Mouse (Mus musculus) E14TG2a.4 (cell line): ENCODE measurements around the gene Rapgef3.

Source experiments
- CTCF ChIP-seq: conservative IDR thresholded peaks from 2 replicates; pipeline ENCODE4 v1.5.1; 2014; ENCODE audit warnings: low read length
- POU5F1 ChIP-seq: IDR thresholded peaks from 2 replicates; pipeline ENCODE4 v1.6.1; 2014; ENCODE audit warnings: low read length, borderline replicate concordance

DNA sequence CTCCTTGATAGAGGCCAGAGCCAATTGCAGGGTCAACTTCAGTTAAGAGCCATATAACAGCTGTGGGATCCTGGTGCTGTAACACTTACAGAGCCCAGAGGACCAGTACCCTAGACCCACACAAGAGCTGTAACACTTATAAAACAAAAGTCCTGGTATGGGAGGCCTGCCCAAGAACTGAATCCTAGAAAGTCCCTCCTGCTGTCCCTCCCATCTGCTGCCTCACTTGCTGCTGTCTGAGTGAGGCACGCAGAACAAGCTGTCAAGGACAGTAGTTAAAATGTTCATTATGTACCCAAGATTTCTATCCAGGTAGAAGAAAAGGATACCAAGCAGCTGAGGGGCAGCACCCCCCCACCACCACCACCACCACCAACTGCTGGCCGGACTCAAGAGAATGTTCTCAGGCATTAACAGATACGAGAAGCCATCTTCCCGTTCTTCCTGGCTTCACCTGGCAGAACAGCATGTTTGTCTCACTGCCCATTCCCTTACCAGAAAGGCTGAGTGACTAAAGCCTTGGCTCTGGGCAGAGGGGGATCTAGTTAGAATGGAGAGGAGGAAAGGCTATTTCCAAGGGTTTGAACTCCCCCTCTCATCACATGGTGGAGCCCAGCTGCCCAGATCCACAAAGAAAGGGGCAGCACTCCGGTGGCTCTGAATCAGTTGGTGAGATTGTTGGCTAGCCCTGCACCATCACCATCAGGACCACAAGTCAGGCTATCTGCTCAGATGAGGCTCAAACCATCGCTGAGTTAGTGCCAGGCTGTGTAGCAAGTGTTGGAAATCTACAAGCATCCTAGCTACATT, 44.0 kb downstream of the Rapgef3 start:
- no peak for TF ChIP-seq CTCF
- TF ChIP-seq POU5F1 = no peak
